ENCODE assay signal across 10 mouse cellular contexts in genomic region chr1:182500224-182500623, GRCm38 (mm10). TPM values are rescaled to one million over a fixed set of nuclear protein-coding genes. Genes with fewer than 3 reads are reported as not detected.
DNase-seq lines count a peak whose midpoint lies in the region; ATAC-seq and TF ChIP-seq lines count a peak whose summit lies in the region.
"Had no signal": no experiment of that assay in that cellular context is flagged by ENCODE, and none has a peak within 500 bp of the region (broad histone marks: within the 10 kb centered on the region; RNA-seq: fewer than 3 reads in every experiment).

No protein-coding gene starts in this region.

- no peak for TF ChIP-seq POLR2A in cerebellum, adult 2 months (IDR thresholded peaks at IDR 0.05; ENCODE audit: borderline replicate concordance, insufficient read depth, low read length)
- no peak for TF ChIP-seq POLR2A in limb, embryonic 14.5 days (IDR thresholded peaks at IDR 0.05; ENCODE audit: borderline replicate concordance, extremely low read depth, insufficient read depth, insufficient read length)

- DNase-seq in cerebellum, adult 2 months: no peak
- DNase-seq in cerebellum, adult 9-11 months: no peak
- no peak for DNase-seq in limb, embryonic 14.5 days (ENCODE audit: low spot score)
- no peak for DNase-seq in limb, embryonic 10.5 days (ENCODE audit: low spot score)
- DNase-seq in heart, embryonic 10.5 days (ENCODE audit: low spot score): no peak
- no peak for DNase-seq in liver, postnatal 0 days
- DNase-seq in forebrain, embryonic 14.5 days (ENCODE audit: low spot score): no peak
- DNase-seq: thymus, adult 2 months had no signal

- H3K4me3 ChIP-seq in cerebellum, adult 2 months (replicated peaks; ENCODE audit: insufficient read depth, low read depth, low read length): no peak overlapping the region
- no peak overlapping the region for H3K4me3 ChIP-seq in limb, embryonic 14.5 days (replicated peaks; ENCODE audit: low read length)
- no peak overlapping the region for H3K4me3 ChIP-seq in limb, embryonic 10.5 days
- no peak overlapping the region for H3K4me3 ChIP-seq in heart, embryonic 10.5 days
- H3K4me3 ChIP-seq in liver, postnatal 0 days (ENCODE audit: low read depth, low read length): no peak overlapping the region
- no peak overlapping the region for H3K4me3 ChIP-seq in forebrain, embryonic 14.5 days (ENCODE audit: low read depth, low read length)
- H3K4me3 ChIP-seq: erythroblast, embryonic 14.5 days had no signal

- no peak overlapping the region for H3K4me2 ChIP-seq in limb, embryonic 14.5 days (replicated peaks; ENCODE audit: low read depth, low read length, severe bottlenecking)
- no peak overlapping the region for H3K4me2 ChIP-seq in liver, postnatal 0 days (ENCODE audit: low read depth, low read length)
- no peak overlapping the region for H3K4me2 ChIP-seq in forebrain, embryonic 14.5 days (ENCODE audit: low read length)

- H3K4me1 ChIP-seq in cerebellum, adult 2 months (ENCODE audit: control insufficient read depth, insufficient read depth, low read length): peaks cover 15% of the 10 kb centered on the region
- H3K4me1 ChIP-seq in limb, embryonic 14.5 days (ENCODE audit: control insufficient read depth, insufficient read depth, low read length): peaks cover 18% of the 10 kb centered on the region
- H3K4me1 ChIP-seq in limb, embryonic 10.5 days: peaks cover 31% of the 10 kb centered on the region
- H3K4me1 ChIP-seq in heart, embryonic 10.5 days: peaks cover 82% of the 10 kb centered on the region
- peaks cover 54% of the 10 kb centered on the region for H3K4me1 ChIP-seq in liver, postnatal 0 days (ENCODE audit: insufficient read depth)
- H3K4me1 ChIP-seq in forebrain, embryonic 14.5 days (ENCODE audit: control insufficient read depth, insufficient read depth, low read length): no peaks in the 10 kb centered on the region

- peak overlapping the region; percentile 35; the same call in 1 of the 2 replicates for H3K27ac ChIP-seq in cerebellum, adult 2 months (ENCODE audit: insufficient read depth, low read length)
- H3K27ac ChIP-seq in limb, embryonic 14.5 days (replicated peaks; ENCODE audit: low read depth, low read length): 0 out of 2 replicates have a peak overlapping the region, but pooled peaks have one; percentile 19
- no peak overlapping the region for H3K27ac ChIP-seq in limb, embryonic 10.5 days
- H3K27ac ChIP-seq in heart, embryonic 10.5 days: peak overlapping the region; percentile 71
- H3K27ac ChIP-seq in liver, postnatal 0 days (ENCODE audit: low read depth): peak overlapping the region; percentile 84
- no peak overlapping the region for H3K27ac ChIP-seq in forebrain, embryonic 14.5 days (ENCODE audit: low read depth, low read length)

- no peaks in the 10 kb centered on the region for H3K9me3 ChIP-seq in limb, embryonic 14.5 days (ENCODE audit: control insufficient read depth, low read length)
- H3K9me3 ChIP-seq in limb, embryonic 10.5 days (replicated peaks): no peaks in the 10 kb centered on the region
- H3K9me3 ChIP-seq in heart, embryonic 10.5 days: no peaks in the 10 kb centered on the region
- H3K9me3 ChIP-seq in liver, postnatal 0 days (ENCODE audit: low read length): no peaks in the 10 kb centered on the region
- H3K9me3 ChIP-seq in forebrain, embryonic 14.5 days (replicated peaks; ENCODE audit: control insufficient read depth, low read length): no peaks in the 10 kb centered on the region

- no peak overlapping the region for H3K9ac ChIP-seq in limb, embryonic 14.5 days (ENCODE audit: low read depth, low read length, severe bottlenecking)
- H3K9ac ChIP-seq in liver, postnatal 0 days (replicated peaks): no peak overlapping the region
- H3K9ac ChIP-seq in forebrain, embryonic 14.5 days (ENCODE audit: low read length): no peak overlapping the region

- peaks cover 30% of the 10 kb centered on the region for H3K36me3 ChIP-seq in limb, embryonic 14.5 days (ENCODE audit: control insufficient read depth, insufficient read depth, low read length)
- peaks cover 43% of the 10 kb centered on the region for H3K36me3 ChIP-seq in limb, embryonic 10.5 days
- H3K36me3 ChIP-seq in heart, embryonic 10.5 days: peaks cover 21% of the 10 kb centered on the region
- H3K36me3 ChIP-seq in liver, postnatal 0 days (replicated peaks; ENCODE audit: insufficient read depth, low read length): 0 out of 2 replicates have a peak, but pooled peaks cover 5% of the 10 kb centered on the region
- 0 out of 2 replicates have a peak, but pooled peaks cover 1% of the 10 kb centered on the region for H3K36me3 ChIP-seq in forebrain, embryonic 14.5 days (ENCODE audit: control insufficient read depth, insufficient read depth, low read length)

- 73% methylated on average over 4 of the region's 4 CpGs for WGBS in cerebellum, adult 2 months
- WGBS in limb, embryonic 14.5 days: 78% methylated on average over 4 of the region's 4 CpGs
- 66% methylated on average over 4 of the region's 4 CpGs for WGBS in limb, embryonic 10.5 days
- 53% methylated on average over 4 of the region's 4 CpGs for WGBS in heart, embryonic 10.5 days
- WGBS in liver, postnatal 0 days (ENCODE audit: insufficient replicate concordance): 57% methylated on average over 4 of the region's 4 CpGs
- whole genome bisulfite sequencing in forebrain, embryonic 14.5 days: 71% methylated on average over 4 of the region's 4 CpGs

- ATAC-seq in limb, embryonic 14.5 days (ENCODE audit: low FRiP score, low read depth): no peak
- ATAC-seq in liver, postnatal 0 days: no peak
- no peak for ATAC-seq in erythroid progenitor cell, adult 5-6 weeks (replicated peaks; ENCODE audit: low FRiP score, poor library complexity, severe bottlenecking)
- no peak for ATAC-seq in forebrain, embryonic 14.5 days

- TF ChIP-seq CTCF in cerebellum, adult 2 months (IDR thresholded peaks at IDR 0.05; ENCODE audit: borderline replicate concordance, insufficient read depth, low read depth, low read length): no peak
- TF ChIP-seq CTCF in liver, postnatal 0 days (IDR thresholded peaks at IDR 0.05; ENCODE audit: low read depth): no peak

- no peak for TF ChIP-seq EP300 in liver, postnatal 0 days (IDR thresholded peaks at IDR 0.05; ENCODE audit: low read depth)

- no peaks in the 10 kb centered on the region for H3K27me3 ChIP-seq in cerebellum, adult 2 months (ENCODE audit: control insufficient read depth, insufficient read depth, low read length)
- no peaks in the 10 kb centered on the region for H3K27me3 ChIP-seq in limb, embryonic 14.5 days (ENCODE audit: control insufficient read depth, insufficient read depth, low read length)
- no peaks in the 10 kb centered on the region for H3K27me3 ChIP-seq in limb, embryonic 10.5 days (ENCODE audit: low read depth, poor library complexity, severe bottlenecking)
- H3K27me3 ChIP-seq in heart, embryonic 10.5 days (ENCODE audit: insufficient read depth, poor library complexity, severe bottlenecking): no peaks in the 10 kb centered on the region
- H3K27me3 ChIP-seq in liver, postnatal 0 days (ENCODE audit: insufficient read depth, low read length): no peaks in the 10 kb centered on the region
- no peaks in the 10 kb centered on the region for H3K27me3 ChIP-seq in forebrain, embryonic 14.5 days (replicated peaks; ENCODE audit: control insufficient read depth, insufficient read depth, low read length)

RNA-seq across cellular contexts. Expression of gene Capn2, which starts 17.2 kb away (rescaled TPM):
- 82.6 and 86.9 TPM in 2 replicates for polyA plus RNA-seq in cerebellum, adult 2 months (2012; rRNA removed)
- polyA plus RNA-seq in limb, embryonic 14.5 days (2012; rRNA removed): 76.7 and 90.5 TPM in 2 replicates
- polyA plus RNA-seq in limb, embryonic 14.5 days (2014; fragmentation: Nextera tagmentation; extraction: Ambion mirVana): 119 and 126 TPM in 2 replicates
- 65.2 and 86.5 TPM in 2 replicates for polyA plus RNA-seq in limb, embryonic 10.5 days (2016; fragmentation: Nextera tagmentation; extraction: Ambion mirVana)
- 96.0 and 107 TPM in 2 replicates for polyA plus RNA-seq in heart, embryonic 10.5 days (2016; fragmentation: Nextera tagmentation; extraction: Ambion mirVana)
- 20.6 and 23.6 TPM in 2 replicates for polyA plus RNA-seq in liver, postnatal 0 days (2015; fragmentation: Nextera tagmentation; extraction: Ambion mirVana)
- total RNA-seq in erythroid progenitor cell, adult 5-6 weeks (2015; ENCODE audit: low replicate concordance): 15.5 and 17.2 TPM in 2 replicates
- total RNA-seq in erythroid progenitor cell, adult 5-6 weeks (2017; ENCODE audit: low replicate concordance): 6.7 and 15.0 TPM in 2 replicates
- polyA plus RNA-seq in forebrain, embryonic 14.5 days (2014; fragmentation: Nextera tagmentation; extraction: Ambion mirVana): 39.6 and 53.5 TPM in 2 replicates

Comparison
In these comparisons a context has a peak if more than half of its experiments do, and no peak if none do; other contexts are left out.
1. H3K27ac ChIP-seq: peak in cerebellum, adult 2 months (single experiment), limb, embryonic 14.5 days (single experiment), heart, embryonic 10.5 days (single experiment) and liver, postnatal 0 days (single experiment); none in limb, embryonic 10.5 days (single experiment) and forebrain, embryonic 14.5 days (single experiment).